Mouse (Mus musculus) neural tube, embryonic 15.5 days (tissue): ENCODE results near the gene Lrba. TPM values are rescaled to one million over a fixed set of nuclear protein-coding genes. Genes with fewer than 3 reads are reported as not detected.
A peak's percentile ranks its signal among the peaks of the same experiment; 100 is the strongest.

Source experiments
- ATAC-seq: fragments of 200-750 bp; cut with Nextera tagmentation; 2 replicates; pipeline ENCODE4 v1.8.0; 2017; ENCODE audit warnings: mild to moderate bottlenecking, moderate TSS enrichment, moderate library complexity; ENCODE audit not compliant: low FRiP score
- H3K27ac ChIP-seq: fragments of 300-500 bp; sonication (generic); replicated peaks from 2 replicates; pipeline ENCODE4 v1.5.1; 2015; ENCODE audit warnings: mild to moderate bottlenecking, inconsistent platforms
- H3K27me3 ChIP-seq: fragments of 300-500 bp; sonication (generic); replicated peaks from 2 replicates; pipeline ENCODE4 v1.6.1; 2015; ENCODE audit warnings: inconsistent platforms
- H3K36me3 ChIP-seq: fragments of 300-500 bp; sonication (generic); 2 replicates; pipeline ENCODE4 v1.6.1; 2015; ENCODE audit warnings: inconsistent platforms
- H3K4me1 ChIP-seq: fragments of 300-500 bp; sonication (generic); 2 replicates; pipeline ENCODE4 v1.6.1; 2015; ENCODE audit warnings: inconsistent platforms
- H3K4me2 ChIP-seq: fragments of 300-500 bp; sonication (generic); 2 replicates; pipeline ENCODE4 v1.6.1; 2015; ENCODE audit warnings: inconsistent platforms, mild to moderate bottlenecking, moderate library complexity
- H3K4me3 ChIP-seq: fragments of 300-500 bp; sonication (generic); replicated peaks from 2 replicates; pipeline ENCODE4 v1.5.1; 2015; ENCODE audit warnings: mild to moderate bottlenecking, inconsistent platforms
- H3K9ac ChIP-seq: fragments of 300-500 bp; sonication (generic); replicated peaks from 2 replicates; pipeline ENCODE4 v1.6.1; 2015; ENCODE audit warnings: mild to moderate bottlenecking, inconsistent platforms
- H3K9me3 ChIP-seq: fragments of 300-500 bp; sonication (generic); replicated peaks from 2 replicates; pipeline ENCODE4 v1.6.1; 2016; ENCODE audit warnings: inconsistent platforms
- WGBS: fragments of 180-500 bp; shearing (Covaris S2); methylation state at CpG from one replicate; pipeline ENCODE4 v1.1.7; 2015; ENCODE audit warnings: mixed read lengths; 5-methylcytosine and 5-hydroxymethylcytosine counted together
- polyA plus RNA-seq: library from polyadenylated mRNA; unstranded; fragments of >200 nt; fragmentation: Nextera tagmentation; extraction: Ambion mirVana; gene quantifications from 2 replicates; pipeline ENCODE4 v1.2.1, GENCODE M21; 2015

The Lrba gene
- polyA plus RNA-seq, 1 experiment from 2014 or later: 5.7 TPM

DNA sequence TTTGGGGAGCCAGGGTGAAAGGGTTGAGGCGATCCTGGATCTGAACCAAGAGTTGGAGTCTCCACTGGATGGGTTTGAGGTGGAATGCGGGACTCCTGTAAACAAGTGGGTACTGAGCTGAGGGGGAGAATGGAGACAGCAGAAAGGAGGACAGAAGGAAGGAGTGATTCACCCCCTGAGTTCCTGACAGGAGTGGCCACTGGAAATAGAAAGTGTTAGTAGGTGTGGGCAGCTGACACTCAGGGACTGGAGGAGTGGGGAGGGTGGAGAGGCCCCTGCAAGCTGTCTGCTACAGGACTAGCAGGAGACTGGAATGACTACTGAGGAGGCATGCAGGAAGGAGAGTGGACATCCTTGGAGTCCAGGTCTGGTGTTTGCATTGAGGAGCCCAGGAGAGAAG, 422.3 kb downstream of the Lrba start:
- whole genome bisulfite sequencing: 91% methylated on average over 2 of the region's 2 CpGs
- Histone ChIP-seq H3K4me1 (no peaks in the 10 kb centered on the region), H3K9ac (no peak overlapping the region), H3K27me3 (no peaks in the 10 kb centered on the region), H3K9me3 (no peaks in the 10 kb centered on the region), H3K4me2 (no peak overlapping the region), H3K4me3 (no peak overlapping the region), H3K36me3 (no peaks in the 10 kb centered on the region), H3K27ac (no peak overlapping the region)
- ATAC-seq: no peak

GRCm38 (mm10) chr3:86651006-86651405, 426.5 kb downstream of the Lrba start:
- no peaks in the 10 kb centered on the region for H3K27me3 ChIP-seq
- H3K4me2 ChIP-seq: no peak overlapping the region
- no peaks in the 10 kb centered on the region for H3K4me1 ChIP-seq
- no peak overlapping the region for H3K4me3 ChIP-seq
- H3K36me3 ChIP-seq: no peaks in the 10 kb centered on the region
- H3K9ac ChIP-seq: no peak overlapping the region
- ATAC-seq: no peak
- H3K27ac ChIP-seq: no peak overlapping the region
- WGBS: 62% methylated on average over 3 of the region's 3 CpGs
- H3K9me3 ChIP-seq: no peaks in the 10 kb centered on the region

DNA sequence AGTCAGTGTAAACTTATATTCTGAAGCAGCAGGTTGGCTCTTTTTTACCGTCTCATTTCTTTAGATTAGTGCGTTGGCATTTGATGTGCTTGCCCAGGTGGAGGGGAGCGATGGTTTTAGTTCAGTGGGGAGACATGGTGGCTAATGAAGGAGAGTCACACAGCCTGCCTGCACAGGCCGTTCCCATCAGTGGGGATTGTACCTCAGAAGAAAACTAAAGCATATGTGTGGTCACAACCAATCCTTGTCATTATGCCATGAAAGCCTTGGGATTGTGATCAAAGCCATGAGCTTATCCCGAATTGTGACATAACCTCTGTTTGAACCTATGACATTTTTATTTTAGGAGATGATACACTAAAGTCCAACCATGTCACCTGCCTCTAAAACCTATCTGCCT, 434.8 kb downstream of the Lrba start:
- no peak for ATAC-seq
- no peaks in the 10 kb centered on the region for H3K27me3 ChIP-seq
- H3K4me3 ChIP-seq: no peak overlapping the region
- WGBS: 89% methylated on average over 5 of the region's 5 CpGs
- H3K4me2 ChIP-seq: no peak overlapping the region
- no peak overlapping the region for H3K27ac ChIP-seq
- H3K9ac ChIP-seq: no peak overlapping the region
- no peaks in the 10 kb centered on the region for H3K9me3 ChIP-seq
- H3K4me1 ChIP-seq: no peaks in the 10 kb centered on the region
- no peaks in the 10 kb centered on the region for H3K36me3 ChIP-seq

DNA sequence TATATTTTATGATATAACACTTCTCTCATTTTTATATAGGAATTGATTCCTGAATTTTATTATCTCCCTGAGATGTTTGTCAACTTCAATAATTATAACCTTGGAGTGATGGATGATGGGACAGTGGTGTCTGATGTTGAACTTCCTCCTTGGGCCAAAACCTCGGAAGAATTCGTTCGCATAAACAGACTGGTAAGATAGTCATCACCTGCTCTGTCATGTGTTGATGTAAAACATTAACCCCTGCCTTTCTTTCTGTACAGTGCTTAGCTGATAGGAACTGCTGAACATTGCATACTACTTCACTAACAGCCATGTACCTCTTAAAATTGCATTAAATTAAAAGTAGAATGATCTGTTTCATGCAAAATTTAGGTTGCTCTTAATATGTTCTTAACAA, 439.9 kb downstream of the Lrba start:
- Histone ChIP-seq H3K36me3 (no peaks in the 10 kb centered on the region), H3K27me3 (no peaks in the 10 kb centered on the region), H3K27ac (no peak overlapping the region), H3K4me1 (0 out of 2 replicates have a peak, but pooled peaks cover 3% of the 10 kb centered on the region), H3K9me3 (no peaks in the 10 kb centered on the region), H3K4me3 (no peak overlapping the region), H3K9ac (no peak overlapping the region), H3K4me2 (no peak overlapping the region)
- 61% methylated on average over 3 of the region's 3 CpGs for WGBS
- no peak for ATAC-seq

- 28% methylated on average over 8 of the region's 8 CpGs for WGBS
- no peaks in the 10 kb centered on the region for H3K9me3 ChIP-seq
- H3K9ac ChIP-seq: no peak overlapping the region
- no peak overlapping the region for H3K27ac ChIP-seq
- H3K4me2 ChIP-seq: no peak overlapping the region
- H3K4me1 ChIP-seq: 0 out of 2 replicates have a peak, but pooled peaks cover 3% of the 10 kb centered on the region
- no peaks in the 10 kb centered on the region for H3K36me3 ChIP-seq
- no peak overlapping the region for H3K4me3 ChIP-seq
- H3K27me3 ChIP-seq: no peaks in the 10 kb centered on the region
- peak; percentile 41; the same call in 1 of the 2 replicates for ATAC-seq
Measured at GRCm38 (mm10) chr3:86668146-86668545, 443.7 kb downstream of the Lrba start.

GRCm38 (mm10) chr3:86677573-86678155, 453.2 kb downstream of the Lrba start:
- no peak overlapping the region for H3K27ac ChIP-seq
- H3K27me3 ChIP-seq: no peaks in the 10 kb centered on the region
- WGBS: 69% methylated on average over 2 of the region's 2 CpGs
- H3K4me1 ChIP-seq: no peaks in the 10 kb centered on the region
- no peak overlapping the region for H3K4me2 ChIP-seq
- no peak overlapping the region for H3K9ac ChIP-seq
- no peaks in the 10 kb centered on the region for H3K36me3 ChIP-seq
- no peaks in the 10 kb centered on the region for H3K9me3 ChIP-seq
- no peak for ATAC-seq
- H3K4me3 ChIP-seq: no peak overlapping the region

GRCm38 (mm10) chr3:86687571-86688209, 463.2 kb downstream of the Lrba start:
- ATAC-seq: peak; percentile 74
- H3K36me3 ChIP-seq: no peaks in the 10 kb centered on the region
- peak overlapping the region; percentile 31 for H3K4me2 ChIP-seq
- 17% methylated on average over 7 of the region's 7 CpGs for WGBS
- no peak overlapping the region for H3K4me3 ChIP-seq
- peaks cover 10% of the 10 kb centered on the region for H3K4me1 ChIP-seq
- H3K27ac ChIP-seq: peak overlapping the region; percentile 60
- no peaks in the 10 kb centered on the region for H3K9me3 ChIP-seq
- no peaks in the 10 kb centered on the region for H3K27me3 ChIP-seq
- no peak overlapping the region for H3K9ac ChIP-seq

- H3K4me1 ChIP-seq: peaks cover 10% of the 10 kb centered on the region
- H3K9ac ChIP-seq: no peak overlapping the region
- WGBS: 75% methylated on average over 1 of the region's 1 CpGs
- H3K9me3 ChIP-seq: no peaks in the 10 kb centered on the region
- no peak overlapping the region for H3K4me3 ChIP-seq
- H3K27me3 ChIP-seq: no peaks in the 10 kb centered on the region
- no peak for ATAC-seq
- H3K36me3 ChIP-seq: no peaks in the 10 kb centered on the region
- H3K27ac ChIP-seq: no peak overlapping the region
- H3K4me2 ChIP-seq: no peak overlapping the region
Measured at GRCm38 (mm10) chr3:86688438-86688837, 464.0 kb downstream of the Lrba start.

DNA sequence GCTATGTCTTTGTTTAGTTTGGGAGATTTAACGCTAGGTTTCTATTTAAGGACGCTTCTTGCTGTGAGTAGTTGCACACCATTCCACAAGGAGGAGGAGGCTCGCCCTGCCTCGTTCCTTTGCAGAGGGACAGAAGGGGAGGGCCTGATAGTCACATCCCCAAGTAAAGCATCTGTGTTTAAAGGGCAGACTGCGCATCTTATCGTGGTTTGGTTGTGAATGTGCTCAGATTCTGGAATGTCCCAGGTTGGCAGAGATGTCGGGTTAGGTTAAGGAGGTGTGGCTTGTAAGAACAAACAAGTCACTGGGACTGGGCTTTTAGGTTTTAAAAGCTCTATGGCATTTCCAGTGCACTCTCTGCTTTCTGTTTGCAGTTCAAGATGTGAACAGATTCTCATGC, 464.8 kb downstream of the Lrba start:
- Histone ChIP-seq H3K27me3 (no peaks in the 10 kb centered on the region), H3K4me2 (peak overlapping the region; percentile 32; the same call in 1 of the 2 replicates), H3K27ac (no peak overlapping the region), H3K9me3 (no peaks in the 10 kb centered on the region), H3K9ac (no peak overlapping the region), H3K4me3 (no peak overlapping the region), H3K4me1 (peaks cover 10% of the 10 kb centered on the region), H3K36me3 (no peaks in the 10 kb centered on the region)
- 19% methylated on average over 7 of the region's 7 CpGs for WGBS
- ATAC-seq: no peak

GRCm38 (mm10) chr3:86692779-86693178, 468.3 kb downstream of the Lrba start:
- H3K27me3 ChIP-seq: no peaks in the 10 kb centered on the region
- H3K4me3 ChIP-seq: no peak overlapping the region
- no peak overlapping the region for H3K4me2 ChIP-seq
- H3K36me3 ChIP-seq: no peaks in the 10 kb centered on the region
- H3K9me3 ChIP-seq: no peaks in the 10 kb centered on the region
- H3K27ac ChIP-seq: no peak overlapping the region
- no peak overlapping the region for H3K9ac ChIP-seq
- no peak for ATAC-seq
- peaks cover 6% of the 10 kb centered on the region for H3K4me1 ChIP-seq

DNA sequence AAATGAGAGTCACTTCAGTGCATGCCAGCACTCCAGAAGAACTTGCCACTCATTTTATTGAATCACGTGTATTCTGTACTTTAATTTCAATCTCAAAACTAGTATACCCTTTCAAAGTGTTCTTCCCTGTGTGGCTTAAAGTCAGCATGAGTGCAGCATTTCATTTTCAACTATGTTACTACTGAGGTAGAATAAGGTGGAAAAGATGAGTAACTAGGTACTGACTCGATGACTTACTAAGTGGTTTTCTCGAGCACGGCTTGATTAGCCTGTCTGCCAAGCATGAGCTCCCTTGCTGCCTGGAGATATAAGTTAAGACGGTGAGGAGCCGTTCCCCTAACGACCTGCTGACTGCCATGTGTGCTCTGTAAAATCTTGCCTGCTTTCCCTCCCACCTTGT, 469.1 kb downstream of the Lrba start:
- Histone ChIP-seq H3K27ac (no peak overlapping the region), H3K4me3 (no peak overlapping the region), H3K27me3 (no peaks in the 10 kb centered on the region), H3K9me3 (no peaks in the 10 kb centered on the region), H3K36me3 (no peaks in the 10 kb centered on the region), H3K9ac (no peak overlapping the region), H3K4me1 (peaks cover 3% of the 10 kb centered on the region; the same call in 1 of the 2 replicates), H3K4me2 (no peak overlapping the region)
- WGBS: 59% methylated on average over 7 of the region's 7 CpGs
- ATAC-seq: no peak

- H3K27me3 ChIP-seq: no peaks in the 10 kb centered on the region
- H3K9ac ChIP-seq: no peak overlapping the region
- 80% methylated on average over 2 of the region's 2 CpGs for WGBS
- no peak overlapping the region for H3K4me2 ChIP-seq
- 0 out of 2 replicates have a peak, but pooled peaks cover 6% of the 10 kb centered on the region for H3K4me1 ChIP-seq
- H3K9me3 ChIP-seq: no peaks in the 10 kb centered on the region
- no peak for ATAC-seq
- no peak overlapping the region for H3K4me3 ChIP-seq
- H3K27ac ChIP-seq: no peak overlapping the region
- no peaks in the 10 kb centered on the region for H3K36me3 ChIP-seq
Measured at GRCm38 (mm10) chr3:86698947-86699346, 474.5 kb downstream of the Lrba start.
